Mouse (Mus musculus) activated CD4-positive, CD25-positive, alpha-beta regulatory T cell, adult 4 months (primary cell): ENCODE measurements at regions not wholly inside any gene's neighbourhood (a gene's known extent, or its start where the extent isn't known, plus 50 kb on each side); places are given as distances from the start of the nearest gene placed in this dataset.
"Not testable (repeated sequence)": the region's sequence is repeated elsewhere in the genome, so short reads cannot be mapped to it uniquely, and the experiment has no call there.

Source experiments
- ATAC-seq: one replicate; pipeline ENCODE4 v1.8.0; 2017

DNA sequence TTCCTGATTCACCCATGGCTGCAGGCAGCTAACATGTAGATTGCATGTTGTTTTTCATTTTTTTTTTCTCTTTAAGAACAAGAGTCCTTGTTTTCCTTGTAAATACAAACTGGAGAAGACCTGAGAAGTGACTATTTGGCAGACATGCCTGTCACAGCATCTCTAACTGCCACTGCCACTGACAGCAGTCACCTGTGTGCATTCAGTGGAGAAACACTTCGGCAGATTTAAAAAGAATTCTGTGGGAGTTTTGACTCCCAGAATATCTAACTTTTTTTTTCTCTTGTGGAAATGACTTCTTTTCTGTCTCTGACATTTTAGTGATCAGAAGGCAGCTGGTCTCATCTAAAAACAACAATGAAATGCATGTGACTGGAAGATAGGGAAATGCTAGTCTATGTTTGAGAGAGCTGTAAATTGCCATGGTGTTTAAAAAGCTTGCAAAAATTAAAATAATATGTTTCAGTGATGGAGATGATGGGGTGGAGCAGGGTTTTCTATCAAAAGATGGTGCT lies 526.0 kb upstream of the Agtr1b start:
- ATAC-seq = no peak

DNA sequence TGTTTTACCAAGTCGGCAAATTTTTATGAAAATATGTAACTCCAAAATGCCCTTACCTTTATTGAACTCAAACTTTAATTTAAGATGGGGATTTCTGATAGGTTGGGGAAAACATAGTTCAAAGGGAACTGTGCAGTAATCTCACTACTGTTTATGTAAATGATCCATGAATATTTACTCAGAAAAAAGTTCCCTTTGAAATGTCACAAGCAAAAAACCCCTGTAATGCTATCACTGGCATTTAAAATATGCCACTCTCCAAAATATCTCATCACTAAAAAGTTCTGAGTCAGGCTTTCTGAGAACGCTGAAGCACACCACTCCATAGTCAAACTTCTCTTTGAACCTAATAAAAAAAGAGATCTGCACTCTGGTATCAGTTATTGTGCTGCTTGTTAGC lies 497.3 kb upstream of the Agtr1b start:
- ATAC-seq = peak; percentile 72

DNA sequence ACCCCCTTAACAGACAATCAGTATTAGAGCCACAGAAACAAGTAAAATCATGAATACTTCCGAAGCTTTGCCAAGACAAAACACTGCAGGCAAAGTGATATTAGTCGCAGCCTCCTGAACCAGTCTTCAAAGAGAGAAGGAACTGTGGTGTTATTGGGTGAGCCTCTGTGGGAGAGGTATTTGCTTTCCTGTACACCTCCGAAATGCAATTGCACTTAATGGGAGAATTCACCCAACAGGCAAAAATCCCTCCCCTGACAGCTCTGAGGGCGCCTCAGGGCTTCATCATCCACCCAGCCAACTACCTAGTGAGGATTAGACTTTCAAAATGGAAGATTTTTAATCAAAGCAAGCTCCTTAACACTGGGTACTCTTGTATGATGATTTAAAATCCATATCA lies 464.1 kb upstream of the Agtr1b start:
- ATAC-seq = no peak

DNA sequence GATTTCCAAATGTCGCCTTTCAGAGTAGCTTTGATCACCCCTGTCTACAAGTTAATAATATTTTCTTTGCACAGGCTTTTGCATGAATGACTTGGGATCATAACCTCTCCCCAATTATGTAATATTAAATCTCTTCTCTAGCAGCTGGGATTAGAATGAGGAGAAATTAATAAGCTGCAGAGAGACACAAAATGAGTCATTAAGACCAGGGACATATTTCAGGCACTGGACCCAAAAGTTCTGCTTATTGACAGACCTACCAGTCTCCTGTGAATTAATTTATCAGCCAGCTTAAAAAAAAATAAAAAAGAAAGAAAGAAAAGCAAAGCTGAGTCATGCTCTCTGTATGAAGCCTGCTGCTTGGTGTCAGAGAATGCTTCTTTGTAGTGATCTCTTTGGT lies 462.4 kb upstream of the Agtr1b start:
- no peak for ATAC-seq

- no peak for ATAC-seq
These were observed 461.8 kb upstream of the Agtr1b start for GRCm38 (mm10) chr3:20828811-20829210.

DNA sequence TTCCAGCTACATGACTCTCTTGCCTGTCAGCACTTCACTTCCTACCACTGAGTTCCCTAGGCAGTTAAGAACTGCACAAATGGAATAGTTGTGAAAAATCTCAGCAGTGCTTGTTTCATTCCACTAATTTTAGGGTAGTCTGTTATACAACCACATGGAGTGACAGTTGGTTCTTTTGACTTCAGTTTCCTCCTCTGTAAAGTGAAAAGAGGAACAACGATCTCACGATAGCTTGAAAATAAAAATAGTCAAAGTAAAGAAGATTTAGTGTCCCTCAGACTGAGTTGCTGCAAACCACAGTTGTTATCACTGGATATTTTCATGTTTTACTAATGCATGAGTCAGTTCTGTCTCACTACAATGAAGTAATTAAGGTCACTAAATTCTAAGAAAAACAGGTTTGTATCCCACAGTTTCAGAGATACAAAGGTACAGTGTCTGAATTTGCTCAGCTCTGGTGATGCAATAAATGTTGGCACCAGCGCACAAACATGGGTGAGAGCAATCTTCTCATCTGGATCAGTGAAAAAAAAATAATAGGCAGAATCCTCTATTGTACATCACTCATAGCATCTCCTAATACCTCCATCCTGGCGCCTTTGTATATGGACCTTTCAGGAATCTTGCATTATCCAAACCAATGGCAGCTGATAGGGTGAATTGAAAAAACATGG lies 458.8 kb upstream of the Agtr1b start:
- ATAC-seq = no peak

DNA sequence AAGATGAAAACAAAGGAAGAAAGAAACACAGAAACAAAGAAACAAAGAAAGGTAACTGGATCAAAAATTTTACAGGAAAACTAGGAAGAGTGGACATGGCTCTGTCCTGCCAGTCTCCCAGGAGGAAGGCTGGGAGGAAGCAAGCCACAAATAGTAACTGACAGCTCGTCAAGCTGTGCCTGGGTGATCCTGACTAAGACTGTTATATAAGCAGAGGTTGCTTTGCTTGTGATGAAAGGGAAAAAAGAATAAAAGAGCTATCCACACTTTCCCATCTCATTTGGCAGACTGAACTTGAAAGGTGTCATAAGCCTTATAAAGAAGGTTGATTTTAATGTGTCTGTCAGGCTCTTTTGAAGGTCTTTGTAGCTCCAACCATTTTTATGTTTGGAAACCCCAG lies 455.2 kb upstream of the Agtr1b start:
- no peak for ATAC-seq

DNA sequence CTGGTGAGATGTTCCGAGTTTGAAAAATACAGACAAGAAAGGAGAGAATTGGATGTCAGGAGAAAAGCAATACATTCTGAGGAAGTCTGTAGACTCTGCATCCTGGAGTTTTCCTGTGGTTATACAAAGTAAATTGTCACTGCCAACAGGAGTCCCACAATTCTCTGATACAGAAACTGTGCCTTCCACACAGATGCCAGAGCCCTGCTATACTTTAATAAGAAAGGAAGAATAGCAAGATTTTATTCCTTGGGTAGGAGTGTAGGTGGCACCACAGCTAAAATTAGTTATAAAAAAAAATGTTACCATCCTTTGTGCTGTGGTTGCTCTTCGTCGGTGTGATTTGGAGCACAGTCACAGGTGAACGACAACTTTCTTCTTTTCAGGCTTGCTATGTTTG lies 454.7 kb upstream of the Agtr1b start:
- no peak for ATAC-seq

DNA sequence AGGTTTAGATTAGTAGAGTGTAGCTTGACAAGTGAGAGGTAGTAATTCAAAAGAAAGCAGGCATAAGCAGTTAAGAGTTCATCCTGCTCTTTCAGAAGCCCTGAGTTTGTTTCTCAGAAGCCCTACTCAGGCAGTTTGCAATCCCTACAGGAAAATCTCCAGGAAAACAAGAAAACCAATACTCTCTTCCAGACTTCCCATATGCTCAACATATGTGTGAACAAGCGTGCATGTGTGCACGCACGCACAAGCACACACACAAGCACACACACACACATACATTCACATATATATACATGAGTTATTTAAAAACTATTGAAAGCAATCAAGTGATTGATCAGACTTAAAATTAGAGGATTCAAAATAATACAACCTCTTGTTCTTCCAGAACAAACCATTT lies 453.1 kb upstream of the Agtr1b start:
- ATAC-seq = no peak

GRCm38 (mm10) chr3:20819586-20819985 lies 452.6 kb upstream of the Agtr1b start:
- no peak for ATAC-seq

- ATAC-seq = no peak
These were observed 449.6 kb upstream of the Agtr1b start for GRCm38 (mm10) chr3:20816613-20817012.

- ATAC-seq = no peak
These were observed 427.3 kb upstream of the Agtr1b start for GRCm38 (mm10) chr3:20794256-20794655.

DNA sequence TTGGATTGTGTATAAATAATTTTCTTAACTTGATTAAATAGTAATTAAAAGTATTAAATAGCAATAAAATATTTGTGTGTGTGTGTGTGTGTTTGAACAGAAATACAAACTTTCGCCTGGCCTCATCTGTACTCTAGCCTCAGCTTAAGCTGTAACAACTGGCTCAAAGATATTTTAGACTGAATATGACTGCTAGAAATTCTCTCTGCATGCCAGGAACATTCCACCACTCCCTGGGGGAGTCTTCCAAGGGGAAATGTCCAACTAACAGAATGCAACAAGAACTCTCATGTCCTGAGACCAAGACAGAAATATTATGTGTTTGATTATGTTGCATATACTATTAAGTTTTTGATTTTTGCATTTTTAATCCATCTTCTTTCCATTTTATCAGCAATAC lies 425.5 kb upstream of the Agtr1b start:
- no peak for ATAC-seq

GRCm38 (mm10) chr3:20777883-20778282 lies 410.9 kb upstream of the Agtr1b start:
- no peak for ATAC-seq

GRCm38 (mm10) chr3:20776964-20777304 lies 410.0 kb upstream of the Agtr1b start:
- no peak for ATAC-seq

GRCm38 (mm10) chr3:20776128-20776963 lies 409.4 kb upstream of the Agtr1b start:
- ATAC-seq = no peak

DNA sequence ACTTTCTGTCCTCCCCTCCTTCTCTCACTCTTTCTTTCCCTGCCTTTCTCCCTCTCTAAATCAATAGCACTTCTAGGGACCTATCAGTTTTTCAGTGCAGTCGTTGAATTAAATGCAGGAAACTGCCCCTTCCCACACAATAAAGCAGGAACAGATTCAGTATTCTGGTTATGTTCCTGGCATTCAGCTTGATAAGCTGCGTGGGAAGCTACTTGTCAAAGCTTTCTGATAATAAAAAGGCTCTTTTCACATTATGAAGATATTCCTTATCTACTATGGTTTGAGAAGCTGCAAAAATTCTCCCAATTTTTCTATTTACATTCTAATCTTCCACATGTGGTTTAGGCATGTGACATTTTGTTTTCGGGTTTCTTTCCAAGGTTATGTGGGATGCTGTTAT lies 367.3 kb upstream of the Agtr1b start:
- ATAC-seq = no peak

DNA sequence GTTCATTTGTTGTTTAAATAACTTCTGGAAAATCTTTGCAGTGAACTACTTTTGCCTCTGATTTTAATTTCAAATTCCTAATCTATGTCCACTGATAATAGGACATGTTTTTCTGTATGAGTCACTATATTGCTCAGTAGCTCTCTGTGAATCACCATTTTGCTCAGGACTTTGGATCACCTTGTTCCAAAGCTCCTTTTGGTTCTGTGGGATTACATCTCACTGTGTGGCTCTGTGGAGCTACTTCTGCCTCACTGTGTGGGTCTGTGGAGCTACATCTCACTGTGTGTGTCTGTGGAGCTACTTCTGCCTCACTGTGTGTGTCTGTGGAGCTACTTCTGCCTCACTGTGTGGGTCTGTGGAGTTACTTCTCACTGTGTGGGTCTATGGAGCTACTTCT lies 365.0 kb upstream of the Agtr1b start:
- ATAC-seq = no peak

DNA sequence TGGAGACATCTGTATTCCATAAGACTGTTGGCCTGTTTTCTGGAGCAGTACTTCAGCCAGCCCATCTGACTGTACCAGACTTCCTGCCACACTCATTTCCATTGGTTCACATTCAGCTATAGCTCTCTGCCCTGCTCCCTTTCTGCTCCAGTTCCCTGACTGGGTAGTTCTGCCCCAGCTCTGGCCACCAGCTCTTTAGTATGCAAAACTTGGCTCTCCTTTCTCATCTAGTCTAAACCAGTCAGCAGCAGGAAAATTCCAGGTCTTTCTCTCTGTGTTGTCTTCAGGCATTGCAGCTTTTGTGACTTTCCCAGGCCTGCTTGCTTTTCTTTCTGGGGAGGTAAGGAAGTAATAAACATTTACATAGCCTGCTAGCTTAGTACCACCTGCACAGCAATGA lies 363.5 kb upstream of the Agtr1b start:
- ATAC-seq = no peak

GRCm38 (mm10) chr3:20729776-20730175 lies 362.8 kb upstream of the Agtr1b start:
- not testable (repeated sequence) for ATAC-seq

DNA sequence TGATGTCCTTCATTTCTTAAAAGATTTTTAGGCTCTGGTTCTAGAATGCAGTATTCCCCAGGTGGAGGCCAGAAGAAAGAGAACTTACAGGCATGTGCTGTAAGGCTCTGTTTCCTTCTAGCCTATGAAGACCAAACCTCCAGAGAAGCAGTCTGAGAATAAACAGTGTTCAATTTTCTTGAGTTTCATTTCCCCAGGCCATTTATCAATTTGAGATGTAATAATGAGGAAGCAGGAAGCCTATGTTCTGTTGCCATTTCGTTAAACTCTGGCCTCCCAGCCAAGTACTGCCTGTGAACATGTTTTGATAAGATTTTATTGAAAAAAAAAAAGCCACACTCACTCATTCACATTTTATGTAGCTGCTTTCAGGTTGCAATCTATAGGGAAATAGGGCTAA lies 347.7 kb upstream of the Agtr1b start:
- ATAC-seq = no peak

DNA sequence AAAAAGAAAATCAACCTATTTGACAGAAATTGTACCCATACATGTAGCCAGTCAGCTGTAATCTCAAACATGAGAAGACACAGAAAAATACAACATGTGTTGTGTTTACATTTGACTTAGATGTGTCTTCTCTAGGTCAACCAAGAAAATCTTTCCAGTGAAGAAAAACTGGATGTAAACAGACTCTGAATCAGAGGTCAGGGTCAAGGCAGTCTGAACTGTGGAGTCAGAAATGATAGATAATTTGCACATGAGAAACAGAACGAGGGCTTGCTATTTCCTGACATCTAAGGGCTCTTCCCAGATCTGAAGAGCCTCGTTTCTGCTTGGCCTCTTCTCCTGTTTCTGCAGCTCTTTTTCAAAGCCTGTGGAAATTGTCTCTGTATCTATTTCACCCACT lies 342.7 kb upstream of the Agtr1b start:
- ATAC-seq = no peak

DNA sequence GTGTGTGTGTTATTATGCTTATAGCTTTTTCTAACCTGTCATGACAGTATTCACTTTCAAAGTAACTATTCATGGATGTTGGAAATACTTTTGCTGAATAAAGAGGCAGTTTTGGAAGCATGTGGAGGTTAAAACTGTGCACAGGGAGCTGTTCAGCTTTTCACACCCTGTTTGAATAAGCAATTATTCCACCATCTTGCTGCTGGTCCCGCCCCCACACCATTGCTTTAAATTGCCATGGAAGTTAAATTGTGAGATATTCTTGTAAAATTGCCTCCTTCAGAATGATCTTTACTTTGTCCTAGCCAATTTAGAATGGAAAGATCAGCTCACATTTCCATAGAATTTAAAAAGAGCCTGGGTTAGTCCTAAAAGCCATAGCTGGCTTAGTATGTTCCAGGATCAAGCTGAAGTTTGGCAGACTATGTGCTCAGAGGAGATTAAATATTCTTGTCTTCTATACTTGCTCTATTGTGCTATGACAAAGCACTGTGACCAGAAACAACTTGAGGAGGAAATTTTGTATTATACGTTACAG lies 328.4 kb upstream of the Agtr1b start:
- ATAC-seq = no peak

- no peak for ATAC-seq
These were observed 314.0 kb upstream of the Agtr1b start for GRCm38 (mm10) chr3:20680944-20681494.
